19 mouse cellular contexts compared by ENCODE assay signal in genomic region chr17:49987095-49987494, GRCm38 (mm10).
"Had no signal": no experiment of that assay in that cellular context is flagged by ENCODE, and none has a peak within 500 bp of the region (broad histone marks: within the 10 kb centered on the region; RNA-seq: fewer than 3 reads in every experiment).

No protein-coding gene starts in this region.

- H3K36me3 ChIP-seq: kidney, embryonic 15.5 days; limb, embryonic 12.5 days; limb, embryonic 15.5 days; neural tube, embryonic 13.5 days had no signal

- ATAC-seq: liver, postnatal 0 days; lung, postnatal 0 days had no signal

- H3K9ac ChIP-seq: kidney, embryonic 15.5 days; limb, embryonic 12.5 days; limb, embryonic 15.5 days; liver, embryonic 14.5 days; liver, postnatal 0 days; lung, embryonic 14.5 days; neural tube, embryonic 13.5 days had no signal

- H3K9me3 ChIP-seq: kidney, embryonic 15.5 days; limb, embryonic 12.5 days; limb, embryonic 15.5 days; neural tube, embryonic 13.5 days had no signal

- H3K4me1 ChIP-seq: kidney, embryonic 15.5 days; limb, embryonic 12.5 days; limb, embryonic 15.5 days had no signal

- DNase-seq: kidney, adult 8-10 months; kidney, postnatal 10 days; layer of hippocampus, postnatal 36 days; left cerebral cortex, postnatal 4 days; liver, postnatal 0 days; lung, embryonic 14.5 days; midbrain, embryonic 14.5 days; thymus, adult 2 months; thymus, postnatal 14 days had no signal

- H3K27ac ChIP-seq: kidney, embryonic 15.5 days; left cerebral cortex, adult 2 months; limb, embryonic 12.5 days; limb, embryonic 15.5 days; liver, embryonic 14.5 days; macrophage; neural tube, embryonic 13.5 days had no signal

- H3K4me2 ChIP-seq: kidney, embryonic 15.5 days; limb, embryonic 12.5 days; limb, embryonic 15.5 days; liver, embryonic 11.5 days; lung, embryonic 14.5 days; neural tube, embryonic 13.5 days had no signal

- H3K4me3 ChIP-seq: kidney, embryonic 15.5 days; left cerebral cortex, adult 2 months; limb, embryonic 12.5 days; limb, embryonic 15.5 days; myocyte; neural tube, embryonic 13.5 days had no signal

- H3K27me3 ChIP-seq: kidney, embryonic 15.5 days; limb, embryonic 12.5 days; limb, embryonic 15.5 days; neural tube, embryonic 13.5 days had no signal
